Mouse (Mus musculus) gastrocnemius, postnatal 4 days (tissue): ENCODE results near the gene Sap30l. TPM values are rescaled to one million over a fixed set of nuclear protein-coding genes. Genes with fewer than 3 reads are reported as not detected.
"Not testable (repeated sequence)": the region's sequence is repeated elsewhere in the genome, so short reads cannot be mapped to it uniquely, and the experiment has no call there.

Source experiments
- DNase-seq, 2 experiments: peaks; one replicate each; pipeline ENCODE4 v3.0.0; 2021 to 2022; ENCODE audit warnings: low spot score in 2 of 2, mixed read lengths in 2 of 2
- total RNA-seq, 2 experiments: library from RNA; stranded (reverse); gene quantifications; 2 replicates each; pipeline ENCODE4 v1.2.3; 2021

Sap30l gene
- total RNA-seq, 2 experiments from 2014 or later, result 33.5 to 33.9 TPM

GRCm38 (mm10) chr11:57797828-57798227, 3.6 kb upstream of the Sap30l start:
- no peak for DNase-seq

- DNase-seq, result no peak
These were observed 2.0 kb upstream of the Sap30l start for GRCm38 (mm10) chr11:57799456-57799855.

GRCm38 (mm10) chr11:57800266-57800951, 1.0 kb upstream of the Sap30l start:
- DNase-seq, result no peak

- DNase-seq, result peak; percentile 71 to 78
These were observed 501 bp downstream of the Sap30l start for GRCm38 (mm10) chr11:57801766-57802510.

- DNase-seq, result no peak
These were observed 1.1 kb downstream of the Sap30l start for GRCm38 (mm10) chr11:57802511-57802870.

GRCm38 (mm10) chr11:57805047-57805446, 3.6 kb downstream of the Sap30l start:
- no peak for DNase-seq

GRCm38 (mm10) chr11:57809017-57809731, 7.7 kb downstream of the Sap30l start:
- DNase-seq, result no peak

GRCm38 (mm10) chr11:57809732-57810098, 8.3 kb downstream of the Sap30l start:
- DNase-seq, result no peak

GRCm38 (mm10) chr11:57811006-57811405, 9.6 kb downstream of the Sap30l start:
- DNase-seq, result peak in 1 of 2 experiments; percentile 35

GRCm38 (mm10) chr11:57812212-57812611, 10.8 kb downstream of the Sap30l start:
- DNase-seq, result no peak

GRCm38 (mm10) chr11:57813641-57814040, 12.2 kb downstream of the Sap30l start:
- no peak for DNase-seq

- no peak for DNase-seq
These were observed 16.8 kb downstream of the Sap30l start for GRCm38 (mm10) chr11:57818189-57818588.

- peak; percentile 84 to 86 for DNase-seq
These were observed 18.7 kb downstream of the Sap30l start for GRCm38 (mm10) chr11:57819999-57820581.

GRCm38 (mm10) chr11:57823159-57823558, 21.7 kb downstream of the Sap30l start:
- DNase-seq, result not testable (repeated sequence)

GRCm38 (mm10) chr11:57823714-57824113, 22.3 kb downstream of the Sap30l start:
- DNase-seq, result no peak

GRCm38 (mm10) chr11:57825234-57825633, 23.8 kb downstream of the Sap30l start:
- not testable (repeated sequence) for DNase-seq

- DNase-seq, result no peak
These were observed 25.8 kb downstream of the Sap30l start for GRCm38 (mm10) chr11:57827048-57827914.

- DNase-seq, result no peak
These were observed 26.6 kb downstream of the Sap30l start for GRCm38 (mm10) chr11:57827915-57828545.

- no peak for DNase-seq
These were observed 27.8 kb downstream of the Sap30l start for GRCm38 (mm10) chr11:57828955-57829870.
